Mouse (Mus musculus) heart, embryonic 14.5 days (tissue): ENCODE data around the gene Lrrc4. TPM values are rescaled to one million over a fixed set of nuclear protein-coding genes. Genes with fewer than 3 reads are reported as not detected.

Source experiments
- ATAC-seq: fragments of 200-750 bp; cut with Nextera tagmentation; 2 replicates; pipeline ENCODE4 v1.8.0; 2017; ENCODE audit warnings: low read depth, moderate TSS enrichment; ENCODE audit not compliant: insufficient number of reproducible peaks, insufficient read depth, low FRiP score
- H3K27ac ChIP-seq, 2 experiments: fragments of 200-500 bp in 1 of 2; fragments of 300-500 bp in 1 of 2; sonication (generic) in 1 of 2; replicated peaks in 1 of 2; 2 replicates each; pipeline ENCODE4 v1.5.1; 2012 to 2014; ENCODE audit warnings: low read depth in 2 of 2, low read length in 2 of 2, control low read depth in 1 of 2, mild to moderate bottlenecking in 1 of 2, mixed read lengths in 1 of 2; ENCODE audit not compliant: control insufficient read depth in 1 of 2, insufficient read depth in 1 of 2
- H3K27me3 ChIP-seq: fragments of 300-500 bp; sonication (generic); 2 replicates; pipeline ENCODE4 v1.6.1; 2014; ENCODE audit warnings: mild to moderate bottlenecking, low read length, control low read depth; ENCODE audit not compliant: control insufficient read depth, insufficient read depth
- H3K36me3 ChIP-seq: fragments of 300-500 bp; sonication (generic); 2 replicates; pipeline ENCODE4 v1.6.1; 2014; ENCODE audit warnings: mild to moderate bottlenecking, control low read depth, low read length, mixed read lengths; ENCODE audit not compliant: control insufficient read depth, insufficient read depth
- H3K4me1 ChIP-seq, 2 experiments: fragments of 200-500 bp in 1 of 2; fragments of 300-500 bp in 1 of 2; sonication (generic) in 1 of 2; 2 replicates each; pipeline ENCODE4 v1.6.1; 2012 to 2014; ENCODE audit warnings: low read length in 2 of 2, control low read depth in 1 of 2, mixed read lengths in 1 of 2; ENCODE audit not compliant: control insufficient read depth in 2 of 2, insufficient read depth in 2 of 2
- H3K4me2 ChIP-seq: fragments of 300-500 bp; sonication (generic); 2 replicates; pipeline ENCODE4 v1.6.1; 2014; ENCODE audit warnings: mild to moderate bottlenecking, low read length
- H3K4me3 ChIP-seq, 2 experiments: fragments of 200-500 bp in 1 of 2; fragments of 300-500 bp in 1 of 2; sonication (generic) in 1 of 2; 2 replicates each; pipeline ENCODE4 v1.5.1; 2012 to 2014; ENCODE audit warnings: low read length in 2 of 2, mild to moderate bottlenecking in 2 of 2, control low read depth in 1 of 2, low read depth in 1 of 2, moderate library complexity in 1 of 2; ENCODE audit not compliant: control insufficient read depth in 1 of 2, insufficient read depth in 1 of 2
- H3K9ac ChIP-seq: fragments of 300-500 bp; sonication (generic); 2 replicates; pipeline ENCODE4 v1.6.1; 2014; ENCODE audit warnings: mild to moderate bottlenecking, low read length
- H3K9me3 ChIP-seq: fragments of 300-500 bp; sonication (generic); 2 replicates; pipeline ENCODE4 v1.6.1; 2016; ENCODE audit warnings: low read length, control low read depth; ENCODE audit not compliant: control insufficient read depth
- WGBS: fragments of 180-500 bp; shearing (Covaris S2); extraction: QIAGEN DNeasy Blood & Tissue Kit; methylation state at CpG from one replicate; pipeline ENCODE4 v1.1.7; 2014; 5-methylcytosine and 5-hydroxymethylcytosine counted together
- polyA plus RNA-seq: library from polyadenylated mRNA; unstranded; fragments of >200 nt; fragmentation: Nextera tagmentation; extraction: Ambion mirVana; gene quantifications from 2 replicates; pipeline ENCODE4 v1.2.1, GENCODE M21; 2014

The Lrrc4 gene
- polyA plus RNA-seq, 1 experiment from 2014 or later: 0.45 TPM

DNA sequence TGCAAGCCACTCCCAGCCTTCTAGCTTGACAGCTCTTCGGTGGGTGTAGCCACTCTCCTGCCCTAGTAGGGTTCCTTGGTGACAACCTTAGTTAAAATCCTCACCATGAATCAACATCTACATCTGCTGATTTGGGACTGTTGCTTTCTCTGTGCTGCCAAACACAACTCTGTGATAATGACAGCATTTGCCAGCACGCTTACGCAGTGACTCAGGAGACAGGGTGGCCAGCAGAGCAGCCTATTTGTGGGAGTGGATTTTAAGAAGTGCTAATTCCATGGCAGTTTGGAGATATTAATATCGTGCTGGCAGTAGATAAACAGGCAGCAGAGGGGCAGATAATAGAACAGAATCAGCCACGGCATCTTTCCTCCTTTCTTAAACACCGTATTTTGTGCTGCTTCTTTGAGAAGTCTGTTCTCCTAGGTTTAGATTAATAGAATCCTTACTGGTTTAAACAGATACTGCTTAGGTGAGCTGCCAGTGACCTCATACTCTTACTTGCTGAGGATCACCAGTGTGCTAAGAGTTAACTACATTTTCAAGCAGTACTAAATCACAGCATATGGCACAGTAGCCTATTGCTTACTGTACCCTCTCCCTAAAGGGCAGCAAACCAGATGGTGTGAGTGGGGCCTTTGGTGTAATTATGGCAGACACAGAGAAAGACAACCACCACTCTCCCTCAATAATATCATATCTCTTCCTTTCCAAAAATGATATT lies 126.0 kb downstream of the Lrrc4 start:
- Histone ChIP-seq H3K9ac (no peak overlapping the region), H3K4me2 (peak overlapping the region; percentile 0; the same call in 1 of the 2 replicates), H3K9me3 (no peaks in the 10 kb centered on the region), H3K36me3 (peaks cover 10% of the 10 kb centered on the region), H3K4me1 (peaks cover 18 to 40% of the 10 kb centered on the region in 2 experiments), H3K4me3 (no peak overlapping the region), H3K27me3 (no peaks in the 10 kb centered on the region), H3K27ac (peak overlapping the region in 1 of 2 experiments; percentile 14; a peak in 1 of 4 replicates)
- WGBS: 29% methylated on average over 6 of the region's 6 CpGs
- ATAC-seq: no peak

GRCm38 (mm10) chr6:28704612-28705011 lies 126.9 kb downstream of the Lrrc4 start:
- Histone ChIP-seq H3K36me3 (peaks cover 10% of the 10 kb centered on the region), H3K4me3 (no peak overlapping the region), H3K4me1 (peaks cover 16 to 33% of the 10 kb centered on the region in 2 experiments), H3K27me3 (no peaks in the 10 kb centered on the region), H3K27ac (peak overlapping the region; percentile 2 to 19; a peak in 2 of 4 replicates), H3K9ac (peak overlapping the region; percentile 44; the same call in 1 of the 2 replicates), H3K9me3 (no peaks in the 10 kb centered on the region), H3K4me2 (peak overlapping the region; percentile 0; the same call in 1 of the 2 replicates)
- no peak for ATAC-seq
- 18% methylated on average over 6 of the region's 6 CpGs for WGBS

- H3K4me3 ChIP-seq: no peak overlapping the region
- H3K36me3 ChIP-seq: no peaks in the 10 kb centered on the region
- no peak overlapping the region for H3K4me2 ChIP-seq
- H3K27ac ChIP-seq: no peak overlapping the region
- H3K27me3 ChIP-seq: no peaks in the 10 kb centered on the region
- 88% methylated on average over 3 of the region's 3 CpGs for WGBS
- no peaks in the 10 kb centered on the region for H3K9me3 ChIP-seq
- ATAC-seq: no peak
- no peak overlapping the region for H3K9ac ChIP-seq
- H3K4me1 ChIP-seq: no peaks in the 10 kb centered on the region
These were observed 134.3 kb downstream of the Lrrc4 start for GRCm38 (mm10) chr6:28697214-28697613.

DNA sequence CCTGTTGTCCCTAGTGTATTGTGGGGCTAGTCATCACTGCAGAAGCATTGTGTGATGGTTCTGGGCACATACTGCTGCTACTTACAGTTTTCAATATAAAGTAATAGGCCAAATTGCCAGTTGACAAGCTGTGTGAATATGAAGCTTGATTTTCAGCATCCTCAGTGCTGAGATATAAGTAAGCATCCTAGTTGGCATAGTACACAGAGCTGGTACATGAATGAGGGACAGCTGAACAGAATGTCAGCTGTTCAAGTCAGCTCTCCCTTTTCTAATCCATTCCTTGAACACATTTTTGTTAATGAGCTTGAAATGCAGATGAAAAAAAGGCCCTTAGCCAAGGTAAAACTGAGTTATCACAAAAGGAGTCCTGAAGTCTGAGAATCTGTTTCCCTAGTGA lies 138.9 kb downstream of the Lrrc4 start:
- Histone ChIP-seq H3K9me3 (no peaks in the 10 kb centered on the region), H3K4me1 (no peaks in the 10 kb centered on the region), H3K4me2 (no peak overlapping the region), H3K9ac (no peak overlapping the region), H3K4me3 (no peak overlapping the region), H3K27ac (no peak overlapping the region), H3K36me3 (no peaks in the 10 kb centered on the region), H3K27me3 (no peaks in the 10 kb centered on the region)
- ATAC-seq: no peak

GRCm38 (mm10) chr6:28687776-28688175 lies 143.8 kb downstream of the Lrrc4 start:
- H3K4me1 ChIP-seq: peaks cover 2 to 9% of the 10 kb centered on the region in 2 experiments; a peak in 2 of 4 replicates
- no peak overlapping the region for H3K4me2 ChIP-seq
- ATAC-seq: no peak
- H3K9ac ChIP-seq: no peak overlapping the region
- no peak overlapping the region for H3K27ac ChIP-seq
- H3K36me3 ChIP-seq: no peaks in the 10 kb centered on the region
- no peaks in the 10 kb centered on the region for H3K9me3 ChIP-seq
- no peak overlapping the region for H3K4me3 ChIP-seq
- no peaks in the 10 kb centered on the region for H3K27me3 ChIP-seq
- 79% methylated on average over 5 of the region's 5 CpGs for WGBS

- ATAC-seq: no peak
- no peaks in the 10 kb centered on the region for H3K27me3 ChIP-seq
- H3K27ac ChIP-seq: no peak overlapping the region
- no peak overlapping the region for H3K4me2 ChIP-seq
- no peaks in the 10 kb centered on the region for H3K9me3 ChIP-seq
- WGBS: 52% methylated on average over 5 of the region's 5 CpGs
- H3K36me3 ChIP-seq: no peaks in the 10 kb centered on the region
- no peak overlapping the region for H3K4me3 ChIP-seq
- no peak overlapping the region for H3K9ac ChIP-seq
- peaks cover 4 to 20% of the 10 kb centered on the region in 2 experiments; a peak in 3 of 4 replicates for H3K4me1 ChIP-seq
These were observed 145.8 kb downstream of the Lrrc4 start for GRCm38 (mm10) chr6:28685745-28686144.

- Histone ChIP-seq H3K4me3 (no peak overlapping the region), H3K4me1 (peaks cover 4 to 27% of the 10 kb centered on the region in 2 experiments; a peak in 3 of 4 replicates), H3K36me3 (no peaks in the 10 kb centered on the region), H3K27me3 (no peaks in the 10 kb centered on the region), H3K9me3 (no peaks in the 10 kb centered on the region), H3K4me2 (no peak overlapping the region), H3K27ac (no peak overlapping the region), H3K9ac (no peak overlapping the region)
- no peak for ATAC-seq
- 77% methylated on average over 3 of the region's 3 CpGs for WGBS
These were observed 146.5 kb downstream of the Lrrc4 start for GRCm38 (mm10) chr6:28685052-28685451.
